Mouse (Mus musculus) small intestine, adult 2 months (tissue): ENCODE data around the gene Fam71f1. TPM values are rescaled to one million over a fixed set of nuclear protein-coding genes. Genes with fewer than 3 reads are reported as not detected.

Experiments used
- H3K27ac ChIP-seq: fragments of 200-500 bp; 2 replicates; pipeline ENCODE4 v1.5.1; 2012; ENCODE audit warnings: low read depth, low read length, control low read depth, inconsistent platforms; ENCODE audit not compliant: insufficient read depth
- H3K27me3 ChIP-seq: fragments of 200-500 bp; 2 replicates; pipeline ENCODE4 v1.6.1; 2012; ENCODE audit warnings: mild to moderate bottlenecking, moderate library complexity, low read length, inconsistent platforms; ENCODE audit not compliant: control insufficient read depth, insufficient read depth
- H3K36me3 ChIP-seq: fragments of 200-500 bp; 2 replicates; pipeline ENCODE4 v1.6.1; 2012; ENCODE audit warnings: mild to moderate bottlenecking, low read length, control low read depth, inconsistent platforms; ENCODE audit not compliant: control insufficient read depth, insufficient read depth
- H3K4me1 ChIP-seq: fragments of 200-500 bp; 2 replicates; pipeline ENCODE4 v1.6.1; 2012; ENCODE audit warnings: low read length, inconsistent platforms, mixed read lengths; ENCODE audit not compliant: control insufficient read depth, insufficient read depth, insufficient read length
- H3K4me3 ChIP-seq: fragments of 200-500 bp; 2 replicates; pipeline ENCODE4 v1.5.1; 2012; ENCODE audit warnings: low read depth, mild to moderate bottlenecking, control low read depth, inconsistent platforms, low read length, moderate library complexity
- CTCF ChIP-seq: fragments of 200-500 bp; IDR thresholded peaks from 2 replicates; pipeline ENCODE4 v1.5.1; 2012; ENCODE audit warnings: low read depth, mild to moderate bottlenecking, control low read depth, inconsistent platforms, low read length, moderate library complexity, mixed read lengths; ENCODE audit not compliant: insufficient replicate concordance, insufficient read length; ENCODE audit errors: extremely low read depth
- POLR2A ChIP-seq: fragments of 200-500 bp; IDR thresholded peaks from 2 replicates; pipeline ENCODE4 v1.6.1; 2012; ENCODE audit warnings: low read depth, mild to moderate bottlenecking, control low read depth, inconsistent platforms, low read length, moderate library complexity
- WGBS: fragments of 180-500 bp; shearing (Covaris S2); methylation state at CpG from one replicate; pipeline ENCODE4 v1.1.7; 2018; 5-methylcytosine and 5-hydroxymethylcytosine counted together
- polyA plus RNA-seq: library from polyadenylated mRNA; depleted of rRNA; stranded (reverse); fragments of >200 nt; gene quantifications from 2 replicates; pipeline ENCODE4 v1.2.3, GENCODE M21; 2012; rRNA removed

Gene Fam71f1
- polyA plus RNA-seq, 1 experiment = not detected

GRCm38 (mm10) chr6:29378678-29379077, 59.7 kb downstream of the Fam71f1 start:
- Histone ChIP-seq H3K4me3 (no peak overlapping the region), H3K36me3 (peaks cover 31% of the 10 kb centered on the region), H3K4me1 (no peaks in the 10 kb centered on the region), H3K27ac (no peak overlapping the region), H3K27me3 (no peaks in the 10 kb centered on the region)
- TF ChIP-seq POLR2A (no peak), CTCF (no peak)
- 90% methylated on average over 10 of the region's 10 CpGs for WGBS

GRCm38 (mm10) chr6:29379954-29380353, 61.0 kb downstream of the Fam71f1 start:
- no peaks in the 10 kb centered on the region for H3K27me3 ChIP-seq
- peaks cover 21% of the 10 kb centered on the region for H3K36me3 ChIP-seq
- no peak overlapping the region for H3K4me3 ChIP-seq
- TF ChIP-seq CTCF (no peak), POLR2A (no peak)
- no peaks in the 10 kb centered on the region for H3K4me1 ChIP-seq
- 93% methylated on average over 6 of the region's 6 CpGs for WGBS
- no peak overlapping the region for H3K27ac ChIP-seq

GRCm38 (mm10) chr6:29382442-29382841, 63.5 kb downstream of the Fam71f1 start:
- no peaks in the 10 kb centered on the region for H3K4me1 ChIP-seq
- H3K4me3 ChIP-seq = no peak overlapping the region
- WGBS = 54% methylated on average over 2 of the region's 2 CpGs
- H3K27ac ChIP-seq = no peak overlapping the region
- H3K36me3 ChIP-seq = peaks cover under 1% of the 10 kb centered on the region
- H3K27me3 ChIP-seq = no peaks in the 10 kb centered on the region
- TF ChIP-seq POLR2A (no peak), CTCF (no peak)

Other genes starting within 250 kb of the Fam71f1 start
- 0.90 and 1.2 TPM in 2 replicates for gene Rbm28, start 154.1 kb upstream of the Fam71f1 start, polyA plus RNA-seq
- gene Prrt4, start 139.6 kb upstream of the Fam71f1 start, polyA plus RNA-seq = 0.17 and 0.22 TPM in 2 replicates
- gene Impdh1, start 102.8 kb upstream of the Fam71f1 start, polyA plus RNA-seq = 15.0 and 15.6 TPM in 2 replicates
- 5.5 and 5.8 TPM in 2 replicates for gene Hilpda, start 46.7 kb upstream of the Fam71f1 start, polyA plus RNA-seq
- gene Fam71f2, start 39.5 kb upstream of the Fam71f1 start, polyA plus RNA-seq = 0.20 and 1.3 TPM in 2 replicates
- 12.2 and 19.3 TPM in 2 replicates for gene Calu, start 28.9 kb downstream of the Fam71f1 start, polyA plus RNA-seq
- gene Opn1sw, start 69.3 kb downstream of the Fam71f1 start, polyA plus RNA-seq = 0.14 and 0.24 TPM in 2 replicates
- gene Ccdc136, start 77.2 kb downstream of the Fam71f1 start, polyA plus RNA-seq = 0.74 and 1.8 TPM in 2 replicates
- 5.9 and 7.9 TPM in 2 replicates for gene Flnc, start 114.1 kb downstream of the Fam71f1 start, polyA plus RNA-seq
- 108 and 205 TPM in 2 replicates for gene Atp6v1f, start 148.6 kb downstream of the Fam71f1 start, polyA plus RNA-seq
- gene Atp6v1fnb, start 152.3 kb downstream of the Fam71f1 start, polyA plus RNA-seq = 0.20 and 0.22 TPM in 2 replicates
- gene Kcp, start 188.8 kb downstream of the Fam71f1 start, polyA plus RNA-seq = 3.0 and 3.4 TPM in 2 replicates
- 11.9 and 14.9 TPM in 2 replicates for gene Irf5, start 207.5 kb downstream of the Fam71f1 start, polyA plus RNA-seq